Mouse (Mus musculus): ENCODE data around the gene Mlh1.

The Mlh1 gene

GRCm38 (mm10) chr9:111286468-111286867, 14.9 kb upstream of the Mlh1 start:
- no peak for DNase-seq (ENCODE audit: extremely low read depth, low read depth)

GRCm38 (mm10) chr9:111285676-111286075, 14.1 kb upstream of the Mlh1 start:
- DNase-seq (ENCODE audit: extremely low read depth, low read depth): no peak

DNA sequence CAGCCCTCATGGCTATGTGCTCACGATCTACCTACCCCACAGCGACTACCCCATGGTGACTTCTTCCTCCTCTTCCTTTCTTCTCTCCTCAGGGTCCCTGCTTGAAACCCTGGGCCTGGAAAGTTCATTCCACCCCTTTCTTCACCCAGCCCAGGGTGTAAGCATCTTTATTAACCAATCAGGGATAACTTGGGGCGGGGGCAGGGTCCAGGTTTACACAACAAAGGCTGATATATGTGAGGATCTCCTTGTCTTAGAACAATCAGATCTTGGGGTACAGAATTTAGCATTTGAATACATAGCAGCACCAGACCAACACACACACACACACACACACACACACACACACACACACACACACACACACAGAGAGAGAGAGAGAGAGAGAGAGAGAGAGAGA, 13.5 kb upstream of the Mlh1 start:
- no peak for DNase-seq (ENCODE audit: extremely low read depth, low read depth)

GRCm38 (mm10) chr9:111275156-111275555, 3.6 kb upstream of the Mlh1 start:
- DNase-seq (ENCODE audit: extremely low read depth, low read depth): peak; percentile 36

GRCm38 (mm10) chr9:111273958-111274357, 2.4 kb upstream of the Mlh1 start:
- no peak for DNase-seq (ENCODE audit: extremely low read depth, low read depth)

DNA sequence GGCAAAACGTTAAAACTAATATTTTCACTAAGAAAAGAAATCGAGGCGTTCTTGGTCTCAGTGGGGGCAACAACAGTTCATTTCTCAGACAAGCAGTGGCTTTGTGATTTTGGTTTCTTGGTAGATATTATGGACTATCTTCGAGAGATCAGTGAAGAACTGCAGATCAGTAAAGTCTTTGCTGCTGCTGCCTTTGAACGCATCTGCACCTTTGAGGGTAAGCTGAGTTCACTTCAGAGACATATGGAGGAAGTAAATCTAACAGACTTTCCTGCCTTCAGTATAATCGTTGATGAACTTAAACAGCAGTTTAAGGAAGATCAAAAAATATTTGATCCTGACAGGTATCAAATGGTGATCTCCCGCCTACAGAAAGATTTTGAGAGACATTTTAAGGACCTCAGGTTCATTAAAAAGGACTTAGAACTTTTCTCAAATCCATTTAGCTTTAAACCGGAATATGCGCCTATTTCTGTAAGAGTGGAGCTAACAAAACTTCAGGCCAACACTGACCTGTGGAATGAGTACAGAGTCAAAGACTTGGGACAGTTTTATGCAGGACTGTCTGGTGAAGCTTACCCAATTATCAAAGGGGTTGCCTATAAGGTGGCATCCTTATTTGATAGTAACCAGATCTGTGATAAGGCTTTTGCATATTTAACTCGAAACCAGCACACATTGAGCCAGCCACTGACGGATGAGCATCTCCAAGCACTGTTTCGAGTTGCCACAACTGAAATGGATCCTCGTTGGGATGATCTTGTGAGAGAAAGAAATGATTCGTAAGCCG, 1.6 kb upstream of the Mlh1 start:
- DNase-seq (ENCODE audit: extremely low read depth, low read depth): peak; percentile 38

DNA sequence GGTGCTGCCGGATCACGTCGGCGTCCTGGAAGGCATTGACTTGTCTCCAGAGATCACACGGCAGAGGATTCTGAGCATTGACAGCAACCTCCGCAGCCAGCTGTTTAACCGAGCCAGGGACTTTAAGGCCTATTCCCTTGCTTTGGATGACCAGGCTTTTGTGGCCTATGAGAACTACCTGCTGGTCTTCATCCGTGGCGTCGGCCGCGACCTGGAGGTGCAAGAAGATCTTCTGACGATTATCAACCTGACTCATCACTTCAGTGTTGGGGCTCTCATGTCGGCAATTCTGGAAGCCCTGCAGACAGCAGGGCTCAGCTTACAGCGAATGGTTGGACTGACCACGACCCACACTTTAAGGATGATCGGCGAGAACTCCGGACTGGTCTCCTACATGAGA, 765 bp upstream of the Mlh1 start:
- DNase-seq (ENCODE audit: extremely low read depth, low read depth): peak; percentile 31

GRCm38 (mm10) chr9:111271056-111271433, 546 bp downstream of the Mlh1 start:
- DNase-seq (ENCODE audit: extremely low read depth, low read depth): peak; percentile 32

- no peak for DNase-seq (ENCODE audit: extremely low read depth, low read depth)
Measured at GRCm38 (mm10) chr9:111270606-111271005, 985 bp downstream of the Mlh1 start.

GRCm38 (mm10) chr9:111267998-111268397, 3.6 kb downstream of the Mlh1 start:
- DNase-seq (ENCODE audit: extremely low read depth, low read depth): no peak

- DNase-seq (ENCODE audit: extremely low read depth, low read depth): no peak
Measured at GRCm38 (mm10) chr9:111261356-111261755, 10.2 kb downstream of the Mlh1 start.

DNA sequence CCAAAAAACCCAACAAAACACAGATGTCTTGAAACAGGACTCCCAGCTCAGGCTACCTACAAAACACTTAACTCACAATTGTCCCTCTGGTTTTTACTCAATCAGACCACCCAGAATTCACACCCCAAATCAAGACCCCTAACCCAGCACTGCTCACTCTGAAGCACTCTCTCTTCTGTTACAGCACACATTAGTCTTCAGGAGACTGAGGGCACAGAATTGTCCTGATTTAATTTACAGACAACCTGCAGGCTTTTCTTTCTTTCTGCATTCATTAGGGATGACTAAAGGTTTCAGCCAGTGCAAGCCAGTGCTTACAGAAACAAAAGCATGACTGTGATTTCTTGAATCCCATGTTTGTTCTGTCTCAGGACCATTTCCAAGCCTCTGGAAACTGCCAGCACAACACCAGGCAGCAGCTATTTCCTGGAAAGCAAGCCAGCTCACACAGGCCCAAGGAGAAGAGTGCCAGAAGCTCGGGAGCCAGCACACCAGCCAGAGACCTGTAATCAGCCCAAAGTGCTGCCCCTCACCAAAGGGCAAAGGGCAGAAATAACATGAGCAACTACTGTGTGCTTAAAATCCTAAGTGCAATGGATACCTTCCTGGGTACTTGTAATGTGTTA, 11.1 kb downstream of the Mlh1 start:
- DNase-seq (ENCODE audit: extremely low read depth, low read depth): no peak

DNA sequence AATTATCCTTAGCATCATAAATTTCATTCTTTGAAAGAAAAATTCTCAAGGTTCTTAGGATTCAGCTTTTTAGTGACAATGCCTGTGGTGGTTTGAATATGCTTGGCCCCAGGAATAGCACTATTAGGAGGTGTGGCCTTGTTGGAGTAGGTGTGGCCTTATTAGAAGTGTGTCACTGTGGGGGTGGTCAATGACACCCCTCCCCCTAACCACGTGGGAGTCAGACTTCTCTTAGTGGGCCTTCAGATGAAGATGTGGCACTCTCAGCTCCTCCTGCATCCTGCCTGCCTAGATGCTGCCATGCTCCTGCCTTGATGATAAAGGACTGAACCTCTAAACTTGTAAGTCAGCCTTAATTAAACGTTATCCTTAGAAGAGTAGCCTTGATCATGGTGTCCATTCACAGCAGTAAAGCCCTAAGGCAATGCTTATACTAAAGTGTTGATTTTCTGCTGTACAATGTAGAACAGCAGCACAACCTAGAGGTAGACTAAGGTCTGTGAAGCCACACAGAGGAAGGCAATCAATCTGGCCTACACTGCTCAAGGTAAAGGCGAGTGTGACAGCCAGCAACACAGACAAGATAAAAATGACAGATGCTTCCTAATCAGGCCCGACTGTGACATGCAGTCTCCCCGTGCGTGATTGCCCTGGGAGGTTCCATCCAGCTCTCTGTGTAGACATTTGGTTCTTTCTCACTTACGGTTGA, 19.3 kb downstream of the Mlh1 start:
- DNase-seq (ENCODE audit: extremely low read depth, low read depth): no peak

DNA sequence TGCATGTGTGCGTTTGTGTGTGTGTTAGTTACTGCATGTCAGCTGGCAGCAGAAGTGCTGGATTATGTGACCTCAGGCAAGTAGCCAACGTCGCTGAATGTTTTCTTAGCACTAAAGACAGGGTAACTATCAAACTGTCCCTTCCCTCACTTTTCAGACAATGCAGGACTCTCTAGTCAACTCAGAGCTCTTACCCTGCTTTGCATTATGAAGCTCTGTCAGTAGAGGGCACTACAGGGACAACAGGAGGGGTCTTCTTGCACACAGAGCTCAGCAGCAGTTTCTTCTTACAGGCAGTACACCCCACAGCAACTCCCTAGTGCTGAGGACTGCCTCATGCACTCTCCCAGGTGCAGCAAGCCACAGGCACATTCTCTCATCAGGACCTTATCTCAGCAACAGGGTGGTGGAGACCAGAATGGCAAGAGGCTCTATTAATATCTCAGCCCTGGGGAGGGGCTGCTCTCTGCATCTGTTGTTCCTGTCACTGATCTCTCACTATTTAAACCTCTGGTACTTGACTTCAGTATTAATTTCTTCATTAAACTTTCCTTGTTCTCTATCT, 23.8 kb downstream of the Mlh1 start:
- peak; percentile 17 for DNase-seq (ENCODE audit: extremely low read depth, low read depth)

DNA sequence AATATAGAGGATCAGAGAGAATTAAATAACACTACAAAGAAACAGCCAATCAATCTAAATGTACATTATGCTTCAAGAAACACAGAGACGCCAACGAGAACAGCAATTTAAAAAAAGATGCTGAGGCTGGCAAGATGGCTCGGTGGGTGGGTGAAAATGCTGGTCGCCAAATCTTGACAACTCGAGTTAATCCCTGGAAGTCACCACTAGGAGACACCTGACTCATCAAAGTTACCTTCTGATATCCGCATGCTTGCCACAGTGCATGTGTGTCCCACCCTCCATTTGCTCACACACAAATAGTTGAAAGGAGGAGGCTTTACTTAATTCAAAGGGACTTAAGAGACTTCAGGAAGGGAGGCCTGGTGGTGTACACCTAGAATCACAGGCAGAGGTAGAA, 26.0 kb downstream of the Mlh1 start:
- no peak for DNase-seq (ENCODE audit: extremely low read depth, low read depth)

DNA sequence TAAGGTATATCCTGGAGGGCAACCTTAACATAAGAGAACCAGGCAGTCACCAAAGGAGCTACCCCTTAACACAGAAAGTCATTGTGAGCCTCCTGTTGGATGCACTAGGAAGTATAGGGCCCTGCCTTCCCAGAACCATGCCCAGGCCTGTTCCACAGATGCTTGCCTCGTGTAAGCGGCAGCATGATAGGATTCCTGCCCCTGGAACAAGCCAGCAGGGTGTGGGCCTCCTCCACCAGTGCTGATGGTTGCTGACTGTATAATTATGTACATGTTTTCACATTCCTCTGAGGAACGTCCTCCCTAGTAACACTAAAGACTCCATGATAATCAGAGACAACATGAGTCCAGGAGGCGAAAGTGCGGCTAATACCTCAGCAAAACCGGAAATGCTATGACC, 28.2 kb downstream of the Mlh1 start:
- no peak for DNase-seq (ENCODE audit: extremely low read depth, low read depth)

- no peak for DNase-seq (ENCODE audit: extremely low read depth, low read depth)
Measured at GRCm38 (mm10) chr9:111239821-111240220, 31.8 kb downstream of the Mlh1 start.

DNA sequence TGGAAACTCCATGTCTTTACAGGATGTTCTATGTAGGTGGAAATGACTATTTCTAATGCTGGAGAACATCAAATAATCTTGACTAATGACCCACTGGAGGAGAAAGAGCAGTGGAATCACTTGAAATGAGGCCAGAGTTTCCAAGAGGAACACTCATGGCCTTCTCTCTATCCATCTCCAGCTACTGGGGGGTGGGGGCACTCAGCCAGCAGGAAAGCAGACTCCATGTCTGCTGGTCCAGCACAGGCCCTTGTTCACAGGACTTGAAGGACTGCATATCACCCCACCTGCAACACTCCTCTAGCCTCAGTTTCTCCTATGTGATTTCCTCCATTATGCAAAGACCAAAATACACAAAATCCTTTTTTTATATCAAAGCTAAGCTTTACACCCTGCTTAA, 33.9 kb downstream of the Mlh1 start:
- no peak for DNase-seq (ENCODE audit: extremely low read depth, low read depth)

DNA sequence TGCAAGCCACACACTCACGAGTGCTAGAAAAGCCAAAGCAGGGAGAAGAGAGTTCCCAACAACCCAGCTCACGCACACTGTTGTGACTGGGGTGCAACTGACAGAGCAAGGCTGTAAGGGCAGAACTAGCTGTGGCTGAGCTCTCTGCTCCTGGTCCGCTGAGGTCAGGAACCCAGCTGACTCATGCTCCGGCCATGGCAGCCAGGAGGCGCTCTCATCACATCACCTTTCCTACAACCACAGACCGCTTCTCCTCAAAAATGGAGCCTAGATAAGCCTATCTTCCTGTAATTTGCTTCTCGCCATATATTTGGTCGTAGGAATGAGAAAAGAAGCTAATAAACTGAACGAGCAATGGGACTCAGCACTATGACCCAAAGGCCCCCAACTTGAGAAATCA, 36.9 kb downstream of the Mlh1 start:
- DNase-seq (ENCODE audit: extremely low read depth, low read depth): no peak

GRCm38 (mm10) chr9:111228446-111228845, 43.1 kb downstream of the Mlh1 start:
- no peak for DNase-seq (ENCODE audit: extremely low read depth, low read depth)

GRCm38 (mm10) chr9:111223406-111223805, 48.2 kb downstream of the Mlh1 start:
- no peak for DNase-seq (ENCODE audit: extremely low read depth, low read depth)

GRCm38 (mm10) chr9:111221580-111221979, 50.0 kb downstream of the Mlh1 start:
- no peak for DNase-seq (ENCODE audit: extremely low read depth, low read depth)

All from MEL-GATA-1-ER (cell line).